Mouse (Mus musculus): Measurements from ENCODE around the gene Ttll6. TPM values are rescaled to one million over a fixed set of nuclear protein-coding genes. Genes with fewer than 3 reads are reported as not detected.

The Ttll6 gene
- total and polyA plus RNA-seq, 2 experiments from 2014 or later: 0.23 to 0.52 TPM

GRCm38 (mm10) chr11:96178911-96179503 lies 45.4 kb downstream of the Ttll6 start:
- Histone ChIP-seq H3K36me3 (ENCODE audit: insufficient read depth, low read length) (no peaks in the 10 kb centered on the region), H3K4me3 (ENCODE audit: low read length) (no peak overlapping the region), H3K4me1 (ENCODE audit: insufficient read depth, low read length) (no peaks in the 10 kb centered on the region), H3K27me3 (ENCODE audit: insufficient read depth, low read length) (peaks cover 97% of the 10 kb centered on the region), H3K27ac (no peak overlapping the region), H3K9me3 (ENCODE audit: low read length) (no peaks in the 10 kb centered on the region), H3K9ac (replicated peaks; ENCODE audit: low read length) (no peak overlapping the region), H3K4me2 (ENCODE audit: low read depth, low read length) (no peak overlapping the region)
- WGBS: under 1% methylated on average over 6 of the region's 6 CpGs
- no peak for TF ChIP-seq CTCF (IDR thresholded peaks at IDR 0.05; ENCODE audit: low read depth)
- no peak for ATAC-seq
- no peak for DNase-seq (ENCODE audit: low spot score)

- TF ChIP-seq CTCF (IDR thresholded peaks at IDR 0.05; ENCODE audit: low read depth): no peak
- no peaks in the 10 kb centered on the region for H3K4me1 ChIP-seq (ENCODE audit: insufficient read depth, low read length)
- H3K4me3 ChIP-seq (ENCODE audit: low read length): no peak overlapping the region
- H3K27ac ChIP-seq: no peak overlapping the region
- H3K36me3 ChIP-seq (ENCODE audit: insufficient read depth, low read length): no peaks in the 10 kb centered on the region
- H3K9me3 ChIP-seq (ENCODE audit: low read length): no peaks in the 10 kb centered on the region
- no peak for DNase-seq (ENCODE audit: low spot score)
- H3K4me2 ChIP-seq (ENCODE audit: low read depth, low read length): no peak overlapping the region
- WGBS: 22% methylated on average over 4 of the region's 4 CpGs
- no peak for ATAC-seq
- peaks cover 99% of the 10 kb centered on the region for H3K27me3 ChIP-seq (ENCODE audit: insufficient read depth, low read length)
- no peak overlapping the region for H3K9ac ChIP-seq (replicated peaks; ENCODE audit: low read length)
Observed at GRCm38 (mm10) chr11:96181061-96181460, 47.5 kb downstream of the Ttll6 start.

- no peak overlapping the region for H3K27ac ChIP-seq
Observed at GRCm38 (mm10) chr11:96184233-96184632, 50.6 kb downstream of the Ttll6 start.

GRCm38 (mm10) chr11:96187321-96187720 lies 53.7 kb downstream of the Ttll6 start:
- Histone ChIP-seq H3K36me3 (ENCODE audit: insufficient read depth, low read length) (no peaks in the 10 kb centered on the region), H3K4me2 (ENCODE audit: low read depth, low read length) (no peak overlapping the region), H3K27me3 (ENCODE audit: insufficient read depth, low read length) (peaks cover 99% of the 10 kb centered on the region), H3K4me3 (ENCODE audit: low read length) (no peak overlapping the region), H3K27ac (no peak overlapping the region), H3K9me3 (ENCODE audit: low read length) (no peaks in the 10 kb centered on the region), H3K9ac (replicated peaks; ENCODE audit: low read length) (no peak overlapping the region), H3K4me1 (ENCODE audit: insufficient read depth, low read length) (no peaks in the 10 kb centered on the region)
- no peak for DNase-seq (ENCODE audit: low spot score)
- WGBS: 20% methylated on average over 4 of the region's 4 CpGs
- TF ChIP-seq CTCF (IDR thresholded peaks at IDR 0.05; ENCODE audit: low read depth): no peak
- no peak for ATAC-seq

More at GRCm38 (mm10) chr11:96184233-96184632, 50.6 kb downstream of the Ttll6 start:
- H3K4me2 ChIP-seq (ENCODE audit: low read depth, low read length): no peak overlapping the region
- no peak for ATAC-seq
- H3K9ac ChIP-seq (replicated peaks; ENCODE audit: low read length): no peak overlapping the region
- H3K4me1 ChIP-seq (ENCODE audit: insufficient read depth, low read length): no peaks in the 10 kb centered on the region
- DNase-seq (ENCODE audit: low spot score): no peak
- H3K27me3 ChIP-seq (ENCODE audit: insufficient read depth, low read length): peaks cover 99% of the 10 kb centered on the region
- H3K4me3 ChIP-seq (ENCODE audit: low read length): no peak overlapping the region
- no peaks in the 10 kb centered on the region for H3K9me3 ChIP-seq (ENCODE audit: low read length)
- no peaks in the 10 kb centered on the region for H3K36me3 ChIP-seq (ENCODE audit: insufficient read depth, low read length)
- no peak for TF ChIP-seq CTCF (IDR thresholded peaks at IDR 0.05; ENCODE audit: low read depth)

GRCm38 (mm10) chr11:96189810-96190522 lies 56.4 kb downstream of the Ttll6 start:
- no peak overlapping the region for H3K4me2 ChIP-seq (ENCODE audit: low read depth, low read length)
- H3K9me3 ChIP-seq (ENCODE audit: low read length): no peaks in the 10 kb centered on the region
- H3K4me3 ChIP-seq (ENCODE audit: low read length): no peak overlapping the region
- DNase-seq (ENCODE audit: low spot score) (no peak), ATAC-seq (no peak)
- no peaks in the 10 kb centered on the region for H3K36me3 ChIP-seq (ENCODE audit: insufficient read depth, low read length)
- H3K4me1 ChIP-seq (ENCODE audit: insufficient read depth, low read length): no peaks in the 10 kb centered on the region
- no peak overlapping the region for H3K9ac ChIP-seq (replicated peaks; ENCODE audit: low read length)
- no peak for TF ChIP-seq CTCF (IDR thresholded peaks at IDR 0.05; ENCODE audit: low read depth)
- no peak overlapping the region for H3K27ac ChIP-seq
- H3K27me3 ChIP-seq (ENCODE audit: insufficient read depth, low read length): peaks cover 99% of the 10 kb centered on the region
- WGBS: 1% methylated on average over 28 of the region's 28 CpGs

GRCm38 (mm10) chr11:96191132-96191531 lies 57.5 kb downstream of the Ttll6 start:
- no peak for ATAC-seq
- H3K4me1 ChIP-seq (ENCODE audit: insufficient read depth, low read length): no peaks in the 10 kb centered on the region
- H3K27ac ChIP-seq: no peak overlapping the region
- no peaks in the 10 kb centered on the region for H3K9me3 ChIP-seq (ENCODE audit: low read length)
- whole genome bisulfite sequencing: 4% methylated on average over 5 of the region's 5 CpGs
- no peak for DNase-seq (ENCODE audit: low spot score)
- no peak for TF ChIP-seq CTCF (IDR thresholded peaks at IDR 0.05; ENCODE audit: low read depth)
- H3K4me2 ChIP-seq (ENCODE audit: low read depth, low read length): no peak overlapping the region
- H3K9ac ChIP-seq (replicated peaks; ENCODE audit: low read length): no peak overlapping the region
- peaks cover 99% of the 10 kb centered on the region for H3K27me3 ChIP-seq (ENCODE audit: insufficient read depth, low read length)
- H3K4me3 ChIP-seq (ENCODE audit: low read length): no peak overlapping the region
- no peaks in the 10 kb centered on the region for H3K36me3 ChIP-seq (ENCODE audit: insufficient read depth, low read length)

All from hindbrain, postnatal 0 days (tissue).